Mouse (Mus musculus): ENCODE measurements around the gene Klf12. TPM values are rescaled to one million over a fixed set of nuclear protein-coding genes. Genes with fewer than 3 reads are reported as not detected.

Gene Klf12
- polyA plus RNA-seq, 1 experiment from 2014 or later: 6.2 TPM

DNA sequence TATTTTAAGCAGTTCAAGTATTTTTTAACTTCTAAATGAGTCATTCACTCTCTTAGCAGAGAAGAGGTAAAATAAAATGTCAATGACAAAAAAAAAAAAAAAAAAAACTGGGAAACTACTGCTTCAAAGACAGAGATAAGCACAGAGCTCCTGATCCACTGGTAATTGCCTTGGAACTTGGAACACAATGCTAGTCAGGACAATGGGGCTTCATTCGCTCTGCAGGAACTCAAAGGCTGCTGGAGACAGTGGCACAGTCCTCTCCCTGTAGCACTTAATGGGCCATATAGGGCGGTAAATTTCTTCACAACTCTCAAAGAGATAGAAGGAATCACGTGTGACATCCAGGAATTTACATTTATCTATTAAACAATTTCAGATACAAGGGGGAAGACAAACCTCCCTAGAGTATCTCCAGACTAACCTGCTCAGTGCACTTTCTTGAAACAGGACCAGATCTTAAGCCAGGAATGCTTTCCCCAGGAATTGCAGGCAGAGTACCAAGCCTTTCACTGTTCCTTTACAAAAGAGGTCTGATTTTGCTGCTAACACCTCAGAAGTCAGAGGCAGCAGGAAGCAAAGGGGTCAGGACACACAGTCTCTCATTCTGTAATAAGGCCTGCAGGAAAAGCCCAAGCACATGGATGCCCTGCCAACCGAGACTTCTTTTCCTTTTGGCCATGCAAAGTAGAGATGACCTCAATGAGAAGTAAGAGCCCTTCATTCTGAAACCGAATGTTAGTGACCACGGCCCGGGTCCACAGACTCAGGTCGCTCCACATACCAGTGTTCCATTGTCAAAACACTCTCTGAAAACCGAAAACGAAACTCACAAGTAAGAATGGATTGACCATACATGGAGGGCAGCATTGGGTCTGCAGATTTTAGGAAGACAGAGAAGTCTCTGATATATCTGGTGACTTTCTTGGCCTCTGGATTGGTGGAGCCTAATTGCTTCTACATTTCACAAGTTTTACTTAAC is 187.0 kb downstream of the Klf12 start:
- WGBS (ENCODE audit: insufficient replicate concordance): 65% methylated on average over 10 of the region's 10 CpGs
- ATAC-seq (ENCODE audit: insufficient read depth): no peak
- no peaks in the 10 kb centered on the region for H3K9me3 ChIP-seq (replicated peaks)

GRCm38 (mm10) chr14:100095730-100096129 is 188.7 kb downstream of the Klf12 start:
- no peak overlapping the region for H3K9ac ChIP-seq
- no peak overlapping the region for H3K27ac ChIP-seq (replicated peaks)
- no peaks in the 10 kb centered on the region for H3K36me3 ChIP-seq (replicated peaks)
- no peaks in the 10 kb centered on the region for H3K9me3 ChIP-seq (replicated peaks)
- H3K27me3 ChIP-seq: no peaks in the 10 kb centered on the region
- no peaks in the 10 kb centered on the region for H3K4me1 ChIP-seq (replicated peaks)
- no peak overlapping the region for H3K4me2 ChIP-seq
- no peak for ATAC-seq (ENCODE audit: insufficient read depth)
- 46% methylated on average over 3 of the region's 3 CpGs for WGBS (ENCODE audit: insufficient replicate concordance)
- no peak overlapping the region for H3K4me3 ChIP-seq (replicated peaks)

More for the DNA sequence above, 187.0 kb downstream of the Klf12 start:
- Histone ChIP-seq H3K4me2 (no peak overlapping the region), H3K4me3 (replicated peaks) (no peak overlapping the region), H3K36me3 (replicated peaks) (no peaks in the 10 kb centered on the region), H3K4me1 (replicated peaks) (no peaks in the 10 kb centered on the region), H3K27ac (replicated peaks) (no peak overlapping the region), H3K9ac (no peak overlapping the region), H3K27me3 (no peaks in the 10 kb centered on the region)

DNA sequence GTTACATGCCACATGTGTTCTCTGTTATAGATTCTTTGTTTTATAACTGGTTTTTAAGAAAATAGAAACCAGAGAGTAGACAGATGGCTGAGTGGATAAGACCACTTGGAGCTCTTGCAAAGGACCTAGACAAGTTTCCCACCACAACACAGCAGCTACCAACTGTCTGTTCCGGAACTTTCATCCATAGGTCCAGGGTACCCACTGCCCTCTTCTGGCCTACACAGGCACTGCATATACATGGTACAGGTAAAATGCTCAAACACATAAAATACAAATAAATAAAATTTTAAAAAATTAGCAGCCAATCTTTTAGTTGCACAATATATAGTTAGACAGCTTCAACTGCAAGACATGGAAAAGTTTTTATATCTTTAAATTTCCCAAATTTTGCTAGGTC is 194.0 kb downstream of the Klf12 start:
- H3K9ac ChIP-seq: no peak overlapping the region
- WGBS (ENCODE audit: insufficient replicate concordance): 61% methylated on average over 1 of the region's 1 CpGs
- no peaks in the 10 kb centered on the region for H3K27me3 ChIP-seq
- H3K4me3 ChIP-seq (replicated peaks): no peak overlapping the region
- H3K9me3 ChIP-seq (replicated peaks): no peaks in the 10 kb centered on the region
- no peak for ATAC-seq (ENCODE audit: insufficient read depth)
- H3K27ac ChIP-seq (replicated peaks): no peak overlapping the region
- no peak overlapping the region for H3K4me2 ChIP-seq
- H3K36me3 ChIP-seq (replicated peaks): no peaks in the 10 kb centered on the region
- no peaks in the 10 kb centered on the region for H3K4me1 ChIP-seq (replicated peaks)

DNA sequence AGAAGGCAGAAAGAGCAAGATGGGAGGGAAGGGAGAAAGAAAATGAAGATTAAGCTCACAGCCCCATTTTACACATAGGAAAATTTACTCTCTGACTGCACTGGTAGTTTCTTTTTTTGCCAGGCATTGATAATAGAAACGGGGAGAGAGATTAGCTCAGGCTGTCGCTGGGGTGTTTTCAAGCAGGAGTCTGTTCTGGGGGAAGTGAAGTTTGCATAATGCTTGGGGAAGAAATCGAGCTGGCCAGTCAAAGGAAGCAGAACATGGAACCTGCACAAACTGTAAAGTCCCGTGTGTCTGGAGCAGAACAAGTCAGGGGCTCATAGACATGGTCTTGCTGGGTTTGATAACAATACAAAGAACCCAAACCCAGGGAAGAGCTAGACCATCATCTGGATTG is 204.9 kb downstream of the Klf12 start:
- Histone ChIP-seq H3K4me2 (no peak overlapping the region), H3K27me3 (no peaks in the 10 kb centered on the region), H3K36me3 (replicated peaks) (no peaks in the 10 kb centered on the region), H3K9ac (no peak overlapping the region), H3K9me3 (replicated peaks) (no peaks in the 10 kb centered on the region), H3K4me1 (replicated peaks) (no peaks in the 10 kb centered on the region), H3K27ac (replicated peaks) (no peak overlapping the region), H3K4me3 (replicated peaks) (no peak overlapping the region)
- no peak for ATAC-seq (ENCODE audit: insufficient read depth)
- WGBS (ENCODE audit: insufficient replicate concordance): 34% methylated on average over 4 of the region's 4 CpGs

GRCm38 (mm10) chr14:100072431-100073195 is 211.9 kb downstream of the Klf12 start:
- H3K4me2 ChIP-seq: no peak overlapping the region
- no peak overlapping the region for H3K4me3 ChIP-seq (replicated peaks)
- H3K27ac ChIP-seq (replicated peaks): no peak overlapping the region
- 69% methylated on average over 12 of the region's 12 CpGs for WGBS (ENCODE audit: insufficient replicate concordance)
- H3K36me3 ChIP-seq (replicated peaks): no peaks in the 10 kb centered on the region
- H3K9me3 ChIP-seq (replicated peaks): no peaks in the 10 kb centered on the region
- no peak for ATAC-seq (ENCODE audit: insufficient read depth)
- H3K27me3 ChIP-seq: no peaks in the 10 kb centered on the region
- no peak overlapping the region for H3K9ac ChIP-seq
- no peaks in the 10 kb centered on the region for H3K4me1 ChIP-seq (replicated peaks)

DNA sequence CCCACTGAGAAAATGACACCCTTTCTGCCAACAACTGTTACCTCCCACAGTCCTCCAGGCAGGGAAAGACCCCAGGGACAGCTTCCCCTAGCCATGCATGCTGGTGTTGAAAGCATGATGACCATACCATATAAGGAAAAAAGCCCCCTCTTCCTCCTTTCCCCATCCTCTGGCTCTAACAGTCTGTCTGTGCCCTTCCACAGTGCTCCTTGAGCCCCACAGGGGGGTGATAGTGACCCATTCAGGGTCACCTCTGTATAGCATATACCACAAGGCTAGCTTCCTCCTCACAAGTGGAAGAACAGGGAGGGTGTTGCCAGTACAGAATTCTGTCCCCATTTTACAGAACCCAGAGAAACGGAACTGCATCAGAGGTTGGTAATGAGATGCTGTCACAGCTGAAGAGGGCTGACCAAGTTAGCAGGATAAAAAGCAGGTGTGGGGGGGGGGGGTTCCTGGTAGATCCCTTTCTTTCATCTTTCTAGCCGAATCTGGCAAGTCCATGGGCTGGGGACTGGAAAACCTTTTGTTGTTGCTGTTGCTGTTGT is 214.9 kb downstream of the Klf12 start:
- Histone ChIP-seq H3K9ac (no peak overlapping the region), H3K4me3 (replicated peaks) (no peak overlapping the region), H3K9me3 (replicated peaks) (no peaks in the 10 kb centered on the region), H3K27ac (replicated peaks) (no peak overlapping the region), H3K27me3 (no peaks in the 10 kb centered on the region), H3K36me3 (replicated peaks) (no peaks in the 10 kb centered on the region), H3K4me1 (replicated peaks) (no peaks in the 10 kb centered on the region), H3K4me2 (no peak overlapping the region)
- no peak for ATAC-seq (ENCODE audit: insufficient read depth)
- 30% methylated on average over 2 of the region's 2 CpGs for WGBS (ENCODE audit: insufficient replicate concordance)

DNA sequence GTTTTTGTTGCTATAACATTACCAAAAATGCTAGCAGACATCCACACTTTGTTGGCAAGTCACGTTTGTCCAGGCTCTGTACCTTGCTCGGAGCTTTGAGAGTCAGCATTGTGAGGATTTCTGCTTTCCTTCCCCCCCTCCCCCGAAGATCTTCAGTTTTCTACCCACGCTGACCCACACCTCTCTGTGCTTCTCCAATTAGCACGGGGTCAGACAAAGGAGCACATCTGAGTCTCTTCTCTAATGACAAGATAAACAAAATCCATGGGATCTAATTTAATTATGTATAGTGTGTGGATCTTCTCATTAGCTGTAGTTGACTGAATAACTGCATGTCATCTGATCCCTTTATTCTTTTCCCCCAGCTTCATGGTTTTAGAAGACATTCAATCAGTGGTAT is 215.8 kb downstream of the Klf12 start:
- WGBS (ENCODE audit: insufficient replicate concordance): 51% methylated on average over 5 of the region's 5 CpGs
- no peaks in the 10 kb centered on the region for H3K27me3 ChIP-seq
- H3K36me3 ChIP-seq (replicated peaks): no peaks in the 10 kb centered on the region
- no peaks in the 10 kb centered on the region for H3K4me1 ChIP-seq (replicated peaks)
- H3K27ac ChIP-seq (replicated peaks): no peak overlapping the region
- no peaks in the 10 kb centered on the region for H3K9me3 ChIP-seq (replicated peaks)
- no peak for ATAC-seq (ENCODE audit: insufficient read depth)
- H3K9ac ChIP-seq: no peak overlapping the region
- H3K4me3 ChIP-seq (replicated peaks): no peak overlapping the region
- no peak overlapping the region for H3K4me2 ChIP-seq

DNA sequence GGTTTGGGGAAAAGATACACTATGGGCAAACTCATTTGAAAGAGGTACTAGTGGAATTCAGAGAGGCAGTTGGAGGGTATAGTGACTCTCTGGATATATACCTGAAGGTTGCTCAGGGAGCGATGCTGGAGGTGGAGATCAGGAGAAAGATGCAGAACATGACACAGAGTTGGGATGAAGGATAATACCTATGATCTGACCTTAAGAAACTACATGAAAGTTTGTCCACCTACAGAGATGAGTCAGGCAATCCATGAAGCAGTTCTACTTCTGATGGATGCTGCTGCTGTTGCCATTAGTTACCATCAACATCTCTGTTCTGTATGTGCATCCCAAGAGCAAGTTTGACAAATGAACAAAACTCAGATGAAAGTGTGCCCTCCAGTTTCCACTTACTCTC is 222.0 kb downstream of the Klf12 start:
- H3K4me1 ChIP-seq (replicated peaks): no peaks in the 10 kb centered on the region
- H3K9ac ChIP-seq: no peak overlapping the region
- no peaks in the 10 kb centered on the region for H3K9me3 ChIP-seq (replicated peaks)
- 64% methylated on average over 1 of the region's 1 CpGs for WGBS (ENCODE audit: insufficient replicate concordance)
- H3K36me3 ChIP-seq (replicated peaks): no peaks in the 10 kb centered on the region
- H3K4me3 ChIP-seq (replicated peaks): no peak overlapping the region
- H3K27me3 ChIP-seq: no peaks in the 10 kb centered on the region
- ATAC-seq (ENCODE audit: insufficient read depth): no peak
- H3K27ac ChIP-seq (replicated peaks): no peak overlapping the region
- no peak overlapping the region for H3K4me2 ChIP-seq

DNA sequence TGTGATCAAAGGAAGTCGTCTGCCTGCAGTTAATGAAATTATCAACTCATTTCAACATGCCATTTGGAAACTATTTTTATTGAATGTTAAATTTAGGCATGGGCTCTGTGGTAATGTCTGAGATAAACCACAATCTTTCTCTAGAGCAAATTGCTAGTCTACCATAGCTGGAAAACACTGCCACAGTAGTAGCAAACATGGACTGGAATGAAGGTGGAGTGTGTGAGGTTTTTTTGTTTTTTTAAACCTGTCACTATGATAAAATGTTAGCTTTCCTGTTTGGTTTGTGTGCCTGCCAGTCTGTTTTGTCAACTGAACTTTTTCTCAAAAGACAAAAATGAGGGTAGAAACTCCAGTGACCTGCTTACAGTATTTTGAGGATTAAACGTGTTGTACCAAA is 230.3 kb downstream of the Klf12 start:
- Histone ChIP-seq H3K9ac (no peak overlapping the region), H3K4me2 (no peak overlapping the region), H3K9me3 (replicated peaks) (no peaks in the 10 kb centered on the region), H3K4me3 (replicated peaks) (no peak overlapping the region), H3K27ac (replicated peaks) (no peak overlapping the region), H3K4me1 (replicated peaks) (no peaks in the 10 kb centered on the region), H3K36me3 (replicated peaks) (no peaks in the 10 kb centered on the region), H3K27me3 (no peaks in the 10 kb centered on the region)
- no peak for ATAC-seq (ENCODE audit: insufficient read depth)
- WGBS (ENCODE audit: insufficient replicate concordance): 46% methylated on average over 2 of the region's 2 CpGs

GRCm38 (mm10) chr14:100053456-100053855 is 231.0 kb downstream of the Klf12 start:
- H3K27me3 ChIP-seq: no peaks in the 10 kb centered on the region
- 59% methylated on average over 4 of the region's 4 CpGs for WGBS (ENCODE audit: insufficient replicate concordance)
- H3K9me3 ChIP-seq (replicated peaks): no peaks in the 10 kb centered on the region
- H3K4me3 ChIP-seq (replicated peaks): no peak overlapping the region
- no peak overlapping the region for H3K9ac ChIP-seq
- no peaks in the 10 kb centered on the region for H3K4me1 ChIP-seq (replicated peaks)
- no peak overlapping the region for H3K27ac ChIP-seq (replicated peaks)
- ATAC-seq (ENCODE audit: insufficient read depth): no peak
- H3K4me2 ChIP-seq: no peak overlapping the region
- no peaks in the 10 kb centered on the region for H3K36me3 ChIP-seq (replicated peaks)

DNA sequence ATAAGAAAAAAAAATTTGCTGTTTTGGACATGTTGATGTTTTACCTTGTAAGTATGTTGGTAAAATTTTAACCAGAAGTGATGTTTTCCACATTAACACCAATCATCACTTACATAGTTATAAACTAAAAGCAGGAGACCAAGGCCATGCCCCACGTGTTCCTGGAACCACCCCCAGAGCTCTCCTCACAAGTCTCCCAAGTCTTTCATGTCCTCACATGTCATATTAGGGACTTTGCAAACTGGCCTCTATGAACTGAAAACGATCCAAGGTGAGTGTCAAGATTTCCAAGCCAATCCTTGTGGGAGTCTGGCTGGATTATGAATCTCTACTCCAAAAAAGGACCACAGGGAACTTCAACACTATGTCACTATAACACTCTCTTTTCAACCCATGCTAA is 231.6 kb downstream of the Klf12 start:
- ATAC-seq (ENCODE audit: insufficient read depth): no peak
- H3K27ac ChIP-seq (replicated peaks): no peak overlapping the region

More for the DNA sequence above, 231.6 kb downstream of the Klf12 start:
- Histone ChIP-seq H3K4me3 (replicated peaks) (no peak overlapping the region), H3K36me3 (replicated peaks) (no peaks in the 10 kb centered on the region), H3K9me3 (replicated peaks) (no peaks in the 10 kb centered on the region), H3K9ac (no peak overlapping the region), H3K27me3 (no peaks in the 10 kb centered on the region), H3K4me1 (replicated peaks) (no peaks in the 10 kb centered on the region), H3K4me2 (no peak overlapping the region)
- WGBS (ENCODE audit: insufficient replicate concordance): 59% methylated on average over 2 of the region's 2 CpGs
